Mouse (Mus musculus) liver, postnatal 0 days (tissue): ENCODE measurements around the gene Heatr5a. TPM values are rescaled to one million over a fixed set of nuclear protein-coding genes. Genes with fewer than 3 reads are reported as not detected.

Experiments used
- ATAC-seq: fragments of 200-750 bp; cut with Nextera tagmentation; 2 replicates; pipeline ENCODE4 v1.8.0; 2017; ENCODE audit warnings: mild to moderate bottlenecking, moderate library complexity
- DNase-seq: peaks from one replicate; pipeline ENCODE4 v3.0.0-alpha.2; 2016
- H3K27ac ChIP-seq: fragments of 300-500 bp; sonication (generic); 2 replicates; pipeline ENCODE4 v1.5.1; 2014; ENCODE audit warnings: antibody characterized with exemption, moderate library complexity, mild to moderate bottlenecking, low read depth
- H3K27me3 ChIP-seq: fragments of 300-500 bp; sonication (generic); 2 replicates; pipeline ENCODE4 v1.6.1; 2014; ENCODE audit warnings: low read length, control low read depth, mixed read lengths; ENCODE audit not compliant: insufficient read depth
- H3K36me3 ChIP-seq: fragments of 300-500 bp; sonication (generic); replicated peaks from 2 replicates; pipeline ENCODE4 v1.6.1; 2014; ENCODE audit warnings: mild to moderate bottlenecking, control low read depth, low read length, moderate library complexity, mixed read lengths; ENCODE audit not compliant: insufficient read depth
- H3K4me1 ChIP-seq: fragments of 300-500 bp; sonication (generic); 2 replicates; pipeline ENCODE4 v1.6.1; 2014; ENCODE audit warnings: antibody characterized with exemption, mild to moderate bottlenecking, control low read depth; ENCODE audit not compliant: insufficient read depth
- H3K4me2 ChIP-seq: fragments of 300-500 bp; sonication (generic); 2 replicates; pipeline ENCODE4 v1.6.1; 2014; ENCODE audit warnings: low read depth, mild to moderate bottlenecking, low read length, moderate library complexity, mixed read lengths
- H3K4me3 ChIP-seq: fragments of 300-500 bp; sonication (generic); 2 replicates; pipeline ENCODE4 v1.5.1; 2014; ENCODE audit warnings: low read depth, low read length
- H3K9ac ChIP-seq: fragments of 300-500 bp; sonication (generic); replicated peaks from 2 replicates; pipeline ENCODE4 v1.6.1; 2014; ENCODE audit warnings: mild to moderate bottlenecking, moderate library complexity
- H3K9me3 ChIP-seq: fragments of 300-500 bp; sonication (generic); 2 replicates; pipeline ENCODE4 v1.6.1; 2016; ENCODE audit warnings: mild to moderate bottlenecking, control low read depth, low read length, mixed read lengths
- CTCF ChIP-seq: sonication (generic); IDR thresholded peaks from 2 replicates; pipeline ENCODE4 v1.5.1; 2016; ENCODE audit warnings: antibody characterized with exemption, low read depth
- EP300 ChIP-seq: IDR thresholded peaks from 2 replicates; pipeline ENCODE4 v1.6.1; 2016; ENCODE audit warnings: antibody characterized with exemption, low read depth, mild to moderate bottlenecking
- WGBS: fragments of 180-500 bp; shearing (Covaris S2); extraction: QIAGEN DNeasy Blood & Tissue Kit; methylation state at CpG from one replicate; pipeline ENCODE4 v1.1.7; 2014; ENCODE audit not compliant: insufficient replicate concordance; 5-methylcytosine and 5-hydroxymethylcytosine counted together
- polyA plus RNA-seq: library from polyadenylated mRNA; unstranded; fragments of >200 nt; fragmentation: Nextera tagmentation; extraction: Ambion mirVana; gene quantifications from 2 replicates; pipeline ENCODE4 v1.2.1, GENCODE M21; 2015

The Heatr5a gene
- polyA plus RNA-seq, 1 experiment from 2014 or later = 2.6 TPM

GRCm38 (mm10) chr12:51967915-51968595, 3.1 kb downstream of the Heatr5a start:
- H3K4me3 ChIP-seq = no peak overlapping the region
- H3K36me3 ChIP-seq = no peaks in the 10 kb centered on the region
- 0 out of 2 replicates have a peak overlapping the region, but pooled peaks have one; percentile 16 for H3K27ac ChIP-seq
- ATAC-seq (no peak), DNase-seq (no peak)
- 0 out of 2 replicates have a peak, but pooled peaks cover 11% of the 10 kb centered on the region for H3K4me1 ChIP-seq
- H3K9me3 ChIP-seq = 0 out of 2 replicates have a peak, but pooled peaks cover 2% of the 10 kb centered on the region
- no peaks in the 10 kb centered on the region for H3K27me3 ChIP-seq
- no peak overlapping the region for H3K9ac ChIP-seq
- TF ChIP-seq CTCF (no peak), EP300 (no peak)
- WGBS = 69% methylated on average over 9 of the region's 9 CpGs
- H3K4me2 ChIP-seq = peak overlapping the region; percentile 23; the same call in 1 of the 2 replicates

- Histone ChIP-seq H3K4me2 (no peak overlapping the region), H3K9me3 (no peaks in the 10 kb centered on the region), H3K27ac (no peak overlapping the region), H3K4me3 (no peak overlapping the region), H3K9ac (no peak overlapping the region), H3K36me3 (peaks cover 26% of the 10 kb centered on the region), H3K27me3 (no peaks in the 10 kb centered on the region), H3K4me1 (no peaks in the 10 kb centered on the region)
- TF ChIP-seq CTCF = no peak
- TF ChIP-seq EP300 = no peak
- no peak for ATAC-seq
- no peak for DNase-seq
- WGBS = 89% methylated on average over 6 of the region's 6 CpGs
These were observed 13.5 kb downstream of the Heatr5a start for GRCm38 (mm10) chr12:51957626-51958025.

DNA sequence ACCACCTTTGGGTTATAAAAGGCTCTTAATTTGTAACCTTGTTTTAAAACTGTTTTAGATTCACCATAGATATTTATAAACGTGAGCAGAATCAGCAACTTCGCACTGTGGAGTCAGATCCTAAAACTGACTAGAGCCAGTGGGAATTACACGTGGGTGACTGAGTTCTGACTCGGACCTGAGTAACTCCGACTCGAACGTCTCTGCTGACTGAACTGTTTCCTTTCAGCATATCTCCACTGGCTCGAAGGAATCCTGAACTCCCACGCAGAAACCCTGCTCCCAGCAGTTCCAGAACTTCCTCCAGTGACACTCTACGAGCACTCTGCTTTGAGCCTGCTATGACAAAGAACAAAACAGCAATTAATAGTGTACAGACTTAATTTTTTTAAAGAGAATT, 18.8 kb downstream of the Heatr5a start:
- no peak overlapping the region for H3K27ac ChIP-seq
- no peak overlapping the region for H3K9ac ChIP-seq
- DNase-seq (no peak), ATAC-seq (no peak)
- WGBS = 87% methylated on average over 10 of the region's 10 CpGs
- H3K27me3 ChIP-seq = no peaks in the 10 kb centered on the region
- H3K4me3 ChIP-seq = no peak overlapping the region
- H3K36me3 ChIP-seq = peaks cover 57% of the 10 kb centered on the region
- no peaks in the 10 kb centered on the region for H3K9me3 ChIP-seq
- no peaks in the 10 kb centered on the region for H3K4me1 ChIP-seq
- no peak for TF ChIP-seq CTCF
- no peak for TF ChIP-seq EP300
- no peak overlapping the region for H3K4me2 ChIP-seq

DNA sequence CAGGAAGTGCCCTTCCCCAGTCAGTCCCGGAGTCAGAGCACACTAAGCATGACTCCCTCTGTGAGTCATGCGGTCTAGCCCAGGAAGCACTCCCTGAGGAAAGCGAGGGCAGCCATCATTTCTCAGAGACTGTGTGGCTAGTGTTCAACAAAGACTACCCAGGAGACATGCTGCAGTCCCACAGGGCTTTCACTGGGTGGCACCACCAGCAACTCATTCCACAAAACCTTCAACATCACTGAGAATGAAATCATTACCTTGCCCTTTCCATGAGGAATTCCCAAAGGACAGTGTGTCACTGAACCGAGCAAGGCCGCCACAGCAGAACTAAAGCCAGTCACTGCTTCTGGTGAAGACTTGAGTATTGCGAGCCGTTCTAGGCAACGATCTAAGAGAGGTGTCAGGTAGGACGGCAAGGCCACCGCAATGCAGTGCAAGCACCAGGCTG, 23.6 kb downstream of the Heatr5a start:
- no peak overlapping the region for H3K9ac ChIP-seq
- no peak for TF ChIP-seq EP300
- TF ChIP-seq CTCF = peak; percentile 43
- H3K9me3 ChIP-seq = no peaks in the 10 kb centered on the region
- 84% methylated on average over 10 of the region's 10 CpGs for WGBS
- no peak overlapping the region for H3K27ac ChIP-seq
- H3K27me3 ChIP-seq = no peaks in the 10 kb centered on the region
- H3K4me1 ChIP-seq = no peaks in the 10 kb centered on the region
- no peak overlapping the region for H3K4me2 ChIP-seq
- peaks cover 53% of the 10 kb centered on the region for H3K36me3 ChIP-seq
- DNase-seq = no peak
- H3K4me3 ChIP-seq = no peak overlapping the region
- ATAC-seq = peak; percentile 43; the same call in 1 of the 2 replicates

DNA sequence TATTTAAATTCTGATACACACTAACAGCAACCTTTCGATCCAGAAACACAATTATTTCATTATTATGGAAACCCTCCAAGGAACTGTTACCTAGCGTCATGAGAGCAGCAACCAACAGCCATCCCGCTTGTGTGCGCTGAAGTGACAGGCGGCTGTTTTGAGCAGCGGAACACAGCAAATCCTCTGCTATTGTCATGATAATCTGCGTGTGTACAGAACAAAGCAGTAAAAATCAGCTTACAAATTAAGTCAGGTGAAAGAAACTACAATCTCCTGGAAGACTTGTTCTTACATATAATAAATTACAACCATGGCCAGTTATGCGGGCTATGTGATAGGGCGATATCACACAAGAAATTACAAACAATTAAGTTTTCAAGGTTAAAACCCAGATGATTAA, 25.8 kb downstream of the Heatr5a start:
- Histone ChIP-seq H3K27ac (no peak overlapping the region), H3K9ac (no peak overlapping the region), H3K4me3 (no peak overlapping the region), H3K27me3 (no peaks in the 10 kb centered on the region), H3K4me1 (no peaks in the 10 kb centered on the region), H3K36me3 (peaks cover 33% of the 10 kb centered on the region), H3K4me2 (no peak overlapping the region), H3K9me3 (no peaks in the 10 kb centered on the region)
- TF ChIP-seq CTCF (no peak), EP300 (no peak)
- ATAC-seq (no peak), DNase-seq (no peak)
- WGBS = 95% methylated on average over 9 of the region's 9 CpGs

DNA sequence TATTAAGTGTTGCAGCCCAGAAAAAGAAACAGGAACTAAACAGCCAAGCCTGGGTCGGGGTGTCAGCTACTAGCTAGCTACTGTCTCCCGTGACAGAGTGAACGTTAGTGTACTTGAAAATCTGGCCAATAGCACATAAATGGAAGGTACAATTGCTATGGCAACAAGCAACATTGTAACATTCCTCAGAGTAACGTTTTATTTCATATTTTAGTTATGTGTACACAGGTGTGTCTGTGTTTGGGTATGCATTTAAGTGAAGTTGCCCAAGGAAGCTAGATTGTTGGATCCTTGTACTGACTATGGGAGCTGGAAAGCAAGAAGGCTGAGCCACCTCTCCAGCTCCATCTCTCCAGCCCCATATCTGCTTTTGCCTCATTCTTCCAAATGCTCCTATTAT, 31.3 kb downstream of the Heatr5a start:
- Histone ChIP-seq H3K4me3 (no peak overlapping the region), H3K36me3 (peaks cover 30% of the 10 kb centered on the region), H3K9me3 (no peaks in the 10 kb centered on the region), H3K9ac (no peak overlapping the region), H3K27me3 (no peaks in the 10 kb centered on the region), H3K27ac (no peak overlapping the region), H3K4me1 (no peaks in the 10 kb centered on the region), H3K4me2 (no peak overlapping the region)
- ATAC-seq (no peak), DNase-seq (no peak)
- TF ChIP-seq CTCF (no peak), EP300 (no peak)
- WGBS = 76% methylated on average over 4 of the region's 4 CpGs
